ENCODE assay signal across 9 mouse cellular contexts in the genomic region with DNA sequence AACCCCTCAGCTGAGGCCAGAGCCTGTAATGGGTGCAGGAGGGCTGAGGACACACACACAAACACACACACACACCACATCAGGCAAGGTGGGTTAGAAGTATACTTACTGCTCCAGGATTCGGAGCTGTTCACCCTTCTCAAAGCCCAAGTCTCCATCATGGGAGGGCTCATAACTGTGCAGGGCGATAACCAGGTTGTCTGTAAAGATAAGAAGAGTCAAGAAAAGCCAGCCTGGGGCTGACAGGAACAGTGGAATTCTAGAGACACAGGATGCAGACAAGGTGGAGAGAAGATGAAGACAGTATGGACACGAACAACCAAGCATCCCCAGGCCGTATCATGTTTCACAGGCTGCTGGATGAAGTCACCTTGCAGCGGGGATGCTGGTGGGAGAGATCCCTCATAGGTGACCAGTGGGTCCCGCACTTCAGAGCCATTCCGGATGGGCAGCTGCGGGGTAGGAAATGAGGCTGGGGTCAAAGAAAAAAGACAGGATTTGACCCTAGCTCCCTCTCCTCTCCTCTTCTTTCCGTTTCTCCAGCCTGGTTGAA. TPM values are rescaled to one million over a fixed set of nuclear protein-coding genes. Genes with fewer than 3 reads are reported as not detected.
A peak's percentile ranks its signal among the peaks of the same experiment; 100 is the strongest.
DNase-seq lines count a peak whose midpoint lies in the region; ATAC-seq and TF ChIP-seq lines count a peak whose summit lies in the region.
"Had no signal": no experiment of that assay in that cellular context is flagged by ENCODE, and none has a peak within 500 bp of the region (broad histone marks: within the 10 kb centered on the region; RNA-seq: fewer than 3 reads in every experiment).

No protein-coding gene starts in this region.

- H3K27me3 ChIP-seq in kidney, postnatal 0 days (ENCODE audit: insufficient read depth, low read length), result no peaks in the 10 kb centered on the region
- H3K27me3 ChIP-seq in limb, embryonic 14.5 days (ENCODE audit: control insufficient read depth, insufficient read depth, low read length), result no peaks in the 10 kb centered on the region
- H3K27me3 ChIP-seq in stomach, embryonic 15.5 days (replicated peaks), result no peaks in the 10 kb centered on the region

- no peak for TF ChIP-seq CTCF in kidney, postnatal 0 days (IDR thresholded peaks at IDR 0.05; ENCODE audit: low read depth)

- DNase-seq in kidney, postnatal 0 days (ENCODE audit: low spot score), result no peak
- DNase-seq in kidney, postnatal 25 days, result no peak
- DNase-seq in limb, embryonic 14.5 days (ENCODE audit: low spot score), result no peak
- no peak for DNase-seq in left cerebral cortex, postnatal 25 days (ENCODE audit: low spot score in 2 of 2)
- DNase-seq in cerebellum, adult 8-10 months, result no peak
- DNase-seq in B cell, adult 2 months, result no peak

- H3K4me2 ChIP-seq in kidney, postnatal 0 days (ENCODE audit: low read length), result peak overlapping the region; percentile 92
- H3K4me2 ChIP-seq in limb, embryonic 14.5 days (replicated peaks; ENCODE audit: low read depth, low read length, severe bottlenecking), result peak overlapping the region; percentile 78
- peak overlapping the region; percentile 76 for H3K4me2 ChIP-seq in stomach, embryonic 15.5 days

- H3K36me3 ChIP-seq in kidney, postnatal 0 days (ENCODE audit: insufficient read depth, low read length), result no peaks in the 10 kb centered on the region
- no peaks in the 10 kb centered on the region for H3K36me3 ChIP-seq in limb, embryonic 14.5 days (ENCODE audit: control insufficient read depth, insufficient read depth, low read length)
- H3K36me3 ChIP-seq in stomach, embryonic 15.5 days, result no peaks in the 10 kb centered on the region

- 0 out of 2 replicates have a peak, but pooled peaks cover 3% of the 10 kb centered on the region for H3K4me1 ChIP-seq in kidney, postnatal 0 days (replicated peaks; ENCODE audit: insufficient read depth, low read length)
- H3K4me1 ChIP-seq in limb, embryonic 14.5 days (ENCODE audit: control insufficient read depth, insufficient read depth, low read length), result peaks cover 12% of the 10 kb centered on the region; the same call in 1 of the 2 replicates
- H3K4me1 ChIP-seq in stomach, embryonic 15.5 days, result peaks cover 12% of the 10 kb centered on the region

- no peak for ATAC-seq in kidney, postnatal 0 days (replicated peaks; ENCODE audit: low FRiP score, low read depth)
- ATAC-seq in erythroblast, adult 5-6 weeks (replicated peaks; ENCODE audit: low FRiP score, poor library complexity, severe bottlenecking), result peak; percentile 71
- no peak for ATAC-seq in limb, embryonic 14.5 days (ENCODE audit: low FRiP score, low read depth)
- peak; percentile 59; the same call in 1 of the 2 replicates for ATAC-seq in stomach, embryonic 15.5 days (ENCODE audit: insufficient read depth, low FRiP score, low read depth)

- no peak for TF ChIP-seq POLR2A in limb, embryonic 14.5 days (IDR thresholded peaks at IDR 0.05; ENCODE audit: borderline replicate concordance, extremely low read depth, insufficient read depth, insufficient read length)

- H3K9ac ChIP-seq in kidney, postnatal 0 days (ENCODE audit: low read depth, low read length), result peak overlapping the region; percentile 62; the same call in 1 of the 2 replicates
- H3K9ac ChIP-seq in limb, embryonic 14.5 days (ENCODE audit: low read depth, low read length, severe bottlenecking), result peak overlapping the region; percentile 51
- no peak overlapping the region for H3K9ac ChIP-seq in stomach, embryonic 15.5 days

- H3K27ac ChIP-seq in kidney, postnatal 0 days, result peak overlapping the region; percentile 63
- H3K27ac ChIP-seq in limb, embryonic 14.5 days (replicated peaks; ENCODE audit: low read depth, low read length), result 0 out of 2 replicates have a peak overlapping the region, but pooled peaks have one; percentile 67
- peak overlapping the region; percentile 71 for H3K27ac ChIP-seq in stomach, embryonic 15.5 days

- H3K9me3 ChIP-seq in kidney, postnatal 0 days (replicated peaks; ENCODE audit: low read length), result no peaks in the 10 kb centered on the region
- no peaks in the 10 kb centered on the region for H3K9me3 ChIP-seq in limb, embryonic 14.5 days (ENCODE audit: control insufficient read depth, low read length)
- H3K9me3 ChIP-seq in stomach, embryonic 15.5 days, result no peaks in the 10 kb centered on the region

- H3K4me3 ChIP-seq in kidney, postnatal 0 days (replicated peaks; ENCODE audit: low read depth, low read length), result peak overlapping the region; percentile 47; the same call in 1 of the 2 replicates
- H3K4me3 ChIP-seq in limb, embryonic 14.5 days (replicated peaks; ENCODE audit: low read length), result peak overlapping the region; percentile 41
- peak overlapping the region; percentile 48 for H3K4me3 ChIP-seq in stomach, embryonic 15.5 days (replicated peaks)

- intact Hi-C loops in left cerebral cortex, postnatal 25 days (cut with DNase I), result no loop called here

- 50% methylated on average over 9 of the region's 9 CpGs for WGBS in kidney, postnatal 0 days
- 72% methylated on average over 9 of the region's 9 CpGs for WGBS in limb, embryonic 14.5 days
- 73% methylated on average over 9 of the region's 9 CpGs for WGBS in stomach, embryonic 15.5 days

RNA-seq across cellular contexts. Expression of gene Hdac1, which starts 14.8 kb away (rescaled TPM):
- 170 and 196 TPM in 2 replicates for polyA plus RNA-seq in kidney, postnatal 0 days (2015; fragmentation: Nextera tagmentation; extraction: Ambion mirVana)
- 41.1 and 45.8 TPM in 2 replicates for total RNA-seq in erythroblast, adult 5-6 weeks (2015; ENCODE audit: low replicate concordance)
- total RNA-seq in erythroblast, adult 5-6 weeks (2017; ENCODE audit: low replicate concordance), result 27.0 and 42.9 TPM in 2 replicates
- polyA plus RNA-seq in limb, embryonic 14.5 days (2012; rRNA removed), result 209 and 212 TPM in 2 replicates
- 201 and 225 TPM in 2 replicates for polyA plus RNA-seq in limb, embryonic 14.5 days (2014; fragmentation: Nextera tagmentation; extraction: Ambion mirVana)
- polyA plus RNA-seq in stomach, embryonic 15.5 days (2015; fragmentation: Nextera tagmentation; extraction: Ambion mirVana), result 197 and 200 TPM in 2 replicates
- total RNA-seq in left cerebral cortex, postnatal 25 days (2021), result 10 to 100 TPM; 28.5 to 31.6 TPM

RNA-seq across cellular contexts. Expression of gene Lck, which starts 16.1 kb away (rescaled TPM):
- 8.8 and 9.1 TPM in 2 replicates for polyA plus RNA-seq in kidney, postnatal 0 days (2015; fragmentation: Nextera tagmentation; extraction: Ambion mirVana)
- total RNA-seq in erythroblast, adult 5-6 weeks (2015; ENCODE audit: low replicate concordance), result 2.9 TPM in 1 of 2 replicates, not detected in the other
- total RNA-seq in erythroblast, adult 5-6 weeks (2017; ENCODE audit: low replicate concordance), result 4.3 and 6.1 TPM in 2 replicates
- polyA plus RNA-seq in limb, embryonic 14.5 days (2012; rRNA removed), result 9.9 and 10.3 TPM in 2 replicates
- polyA plus RNA-seq in limb, embryonic 14.5 days (2014; fragmentation: Nextera tagmentation; extraction: Ambion mirVana), result 6.3 and 6.8 TPM in 2 replicates
- 6.3 and 6.9 TPM in 2 replicates for polyA plus RNA-seq in stomach, embryonic 15.5 days (2015; fragmentation: Nextera tagmentation; extraction: Ambion mirVana)
- 1 to 10 TPM; 2.5 to 2.7 TPM for total RNA-seq in left cerebral cortex, postnatal 25 days (2021)

RNA-seq across cellular contexts. Expression of gene Fam167b, which starts 21.0 kb away (rescaled TPM):
- polyA plus RNA-seq in kidney, postnatal 0 days (2015; fragmentation: Nextera tagmentation; extraction: Ambion mirVana), result 39.9 and 40.3 TPM in 2 replicates
- total RNA-seq in erythroblast, adult 5-6 weeks (2015; ENCODE audit: low replicate concordance), result not detected in 2 replicates
- total RNA-seq in erythroblast, adult 5-6 weeks (2017; ENCODE audit: low replicate concordance), result not detected in 2 replicates
- polyA plus RNA-seq in limb, embryonic 14.5 days (2012; rRNA removed), result 7.3 and 8.2 TPM in 2 replicates
- 4.1 and 5.3 TPM in 2 replicates for polyA plus RNA-seq in limb, embryonic 14.5 days (2014; fragmentation: Nextera tagmentation; extraction: Ambion mirVana)
- 3.5 and 3.9 TPM in 2 replicates for polyA plus RNA-seq in stomach, embryonic 15.5 days (2015; fragmentation: Nextera tagmentation; extraction: Ambion mirVana)
- total RNA-seq in left cerebral cortex, postnatal 25 days (2021), result under 1 TPM in 1 of 2 experiments, not detected in 1; 0.50 TPM
- polyA plus RNA-seq: macrophage had no signal

RNA-seq across cellular contexts. Expression of gene Eif3i, which starts 43.1 kb away (rescaled TPM):
- 284 and 298 TPM in 2 replicates for polyA plus RNA-seq in kidney, postnatal 0 days (2015; fragmentation: Nextera tagmentation; extraction: Ambion mirVana)
- total RNA-seq in erythroblast, adult 5-6 weeks (2015; ENCODE audit: low replicate concordance), result 92.8 and 113 TPM in 2 replicates
- total RNA-seq in erythroblast, adult 5-6 weeks (2017; ENCODE audit: low replicate concordance), result 50.9 and 56.7 TPM in 2 replicates
- polyA plus RNA-seq in limb, embryonic 14.5 days (2012; rRNA removed), result 367 and 429 TPM in 2 replicates
- polyA plus RNA-seq in limb, embryonic 14.5 days (2014; fragmentation: Nextera tagmentation; extraction: Ambion mirVana), result 333 and 334 TPM in 2 replicates
- 263 and 265 TPM in 2 replicates for polyA plus RNA-seq in stomach, embryonic 15.5 days (2015; fragmentation: Nextera tagmentation; extraction: Ambion mirVana)
- 100 to 1,000 TPM; 133 to 136 TPM for total RNA-seq in left cerebral cortex, postnatal 25 days (2021)

RNA-seq across cellular contexts. Expression of gene Tmem234, which starts 43.1 kb away (rescaled TPM):
- 188 and 197 TPM in 2 replicates for polyA plus RNA-seq in kidney, postnatal 0 days (2015; fragmentation: Nextera tagmentation; extraction: Ambion mirVana)
- total RNA-seq in erythroblast, adult 5-6 weeks (2015; ENCODE audit: low replicate concordance), result 37.9 and 60.8 TPM in 2 replicates
- 82.2 and 119 TPM in 2 replicates for total RNA-seq in erythroblast, adult 5-6 weeks (2017; ENCODE audit: low replicate concordance)
- 166 and 179 TPM in 2 replicates for polyA plus RNA-seq in limb, embryonic 14.5 days (2012; rRNA removed)
- polyA plus RNA-seq in limb, embryonic 14.5 days (2014; fragmentation: Nextera tagmentation; extraction: Ambion mirVana), result 191 and 193 TPM in 2 replicates
- polyA plus RNA-seq in stomach, embryonic 15.5 days (2015; fragmentation: Nextera tagmentation; extraction: Ambion mirVana), result 194 and 200 TPM in 2 replicates
- total RNA-seq in left cerebral cortex, postnatal 25 days (2021), result 10 to 100 TPM; 96.6 to 96.8 TPM

Comparison
In these comparisons a context has a peak if more than half of its experiments do, and no peak if none do; other contexts are left out.
1. ATAC-seq: peak in erythroblast, adult 5-6 weeks (single experiment) and stomach, embryonic 15.5 days (single experiment); none in kidney, postnatal 0 days (single experiment) and limb, embryonic 14.5 days (single experiment).
2. Peak in every context shown above with its lines, with median percentiles within 50 percentile points of each other: H3K27ac ChIP-seq, H3K4me2 ChIP-seq and H3K4me3 ChIP-seq.